Mouse (Mus musculus) heart, adult 2 months (tissue): ENCODE data around the gene Glud1.

Experiments
- CTCF ChIP-seq: fragments of 200-600 bp; IDR thresholded peaks from 2 replicates; pipeline ENCODE4 v1.8.1; 2022; ENCODE audit warnings: antibody characterized with exemption, mild to moderate bottlenecking, moderate library complexity
- EP300 ChIP-seq: fragments of 200-500 bp; IDR thresholded peaks from 2 replicates; pipeline ENCODE4 v1.6.1; 2011; ENCODE audit warnings: low read depth, low read length, control low read depth; ENCODE audit not compliant: insufficient read depth
- POLR2A ChIP-seq: fragments of 200-500 bp; IDR thresholded peaks from 2 replicates; pipeline ENCODE4 v1.6.1; 2011; ENCODE audit warnings: mild to moderate bottlenecking, low read depth, low read length, control low read depth; ENCODE audit not compliant: insufficient read depth

GRCm38 (mm10) chr14:34349007-34349406, 38.5 kb downstream of the Glud1 start:
- TF ChIP-seq CTCF (no peak), POLR2A (no peak), EP300 (no peak)
